Mouse (Mus musculus) liver, embryonic 16.5 days (tissue): ENCODE measurements around the gene Cars. TPM values are rescaled to one million over a fixed set of nuclear protein-coding genes. Genes with fewer than 3 reads are reported as not detected.
A peak's percentile ranks its signal among the peaks of the same experiment; 100 is the strongest.
"Not testable (repeated sequence)": the region's sequence is repeated elsewhere in the genome, so short reads cannot be mapped to it uniquely, and the experiment has no call there.

Experiments used
- ATAC-seq: fragments of 200-750 bp; cut with Nextera tagmentation; 2 replicates; pipeline ENCODE4 v1.8.0; 2017; ENCODE audit warnings: low read depth, mild to moderate bottlenecking, moderate number of reproducible peaks, moderate library complexity
- H3K27ac ChIP-seq: fragments of 300-500 bp; sonication (generic); 2 replicates; pipeline ENCODE4 v1.5.1; 2014; ENCODE audit warnings: mild to moderate bottlenecking, low read length
- H3K27me3 ChIP-seq: fragments of 300-500 bp; sonication (generic); 2 replicates; pipeline ENCODE4 v1.6.1; 2014; ENCODE audit warnings: low read depth, low read length, mixed read lengths; ENCODE audit not compliant: control insufficient read depth, insufficient read depth
- H3K36me3 ChIP-seq: fragments of 300-500 bp; sonication (generic); 2 replicates; pipeline ENCODE4 v1.6.1; 2014; ENCODE audit warnings: mild to moderate bottlenecking; ENCODE audit not compliant: control insufficient read depth, insufficient read depth
- H3K4me1 ChIP-seq: fragments of 300-500 bp; sonication (generic); 2 replicates; pipeline ENCODE4 v1.6.1; 2014; ENCODE audit warnings: low read depth, low read length, mixed read lengths; ENCODE audit not compliant: control insufficient read depth
- H3K4me2 ChIP-seq: fragments of 300-500 bp; sonication (generic); 2 replicates; pipeline ENCODE4 v1.6.1; 2014; ENCODE audit warnings: low read depth, low read length, mixed read lengths
- H3K4me3 ChIP-seq: fragments of 300-500 bp; sonication (generic); 2 replicates; pipeline ENCODE4 v1.5.1; 2014; ENCODE audit warnings: low read depth, mild to moderate bottlenecking, low read length
- H3K9ac ChIP-seq: fragments of 300-500 bp; sonication (generic); 2 replicates; pipeline ENCODE4 v1.6.1; 2014; ENCODE audit warnings: low read depth, low read length
- H3K9me3 ChIP-seq: fragments of 300-500 bp; sonication (generic); replicated peaks from 2 replicates; pipeline ENCODE4 v1.6.1; 2016; ENCODE audit warnings: low read length; ENCODE audit not compliant: control insufficient read depth
- WGBS: fragments of 180-500 bp; shearing (Covaris S2); extraction: QIAGEN DNeasy Blood & Tissue Kit; methylation state at CpG from one replicate; pipeline ENCODE4 v1.1.7; 2014; ENCODE audit not compliant: insufficient replicate concordance; 5-methylcytosine and 5-hydroxymethylcytosine counted together
- polyA plus RNA-seq: library from polyadenylated mRNA; unstranded; fragments of >200 nt; fragmentation: Nextera tagmentation; extraction: Ambion mirVana; gene quantifications from 2 replicates; pipeline ENCODE4 v1.2.1, GENCODE M21; 2015

Gene Cars
- polyA plus RNA-seq, 1 experiment from 2014 or later: 62.0 TPM

GRCm38 (mm10) chr7:143544368-143544767 is 55.5 kb downstream of the Cars start:
- H3K4me2 ChIP-seq: no peak overlapping the region
- no peak overlapping the region for H3K9ac ChIP-seq

GRCm38 (mm10) chr7:143538671-143539070 is 61.2 kb downstream of the Cars start:
- H3K27me3 ChIP-seq: no peaks in the 10 kb centered on the region
- WGBS: 19% methylated on average over 1 of the region's 1 CpGs
- no peak overlapping the region for H3K4me2 ChIP-seq
- H3K4me1 ChIP-seq: peaks cover 32% of the 10 kb centered on the region
- peaks cover 34% of the 10 kb centered on the region for H3K36me3 ChIP-seq
- no peak overlapping the region for H3K9ac ChIP-seq
- H3K9me3 ChIP-seq: no peaks in the 10 kb centered on the region
- no peak for ATAC-seq
- H3K27ac ChIP-seq: no peak overlapping the region
- no peak overlapping the region for H3K4me3 ChIP-seq

More at GRCm38 (mm10) chr7:143544368-143544767, 55.5 kb downstream of the Cars start:
- ATAC-seq: no peak
- Histone ChIP-seq H3K4me3 (no peak overlapping the region), H3K27me3 (no peaks in the 10 kb centered on the region), H3K27ac (no peak overlapping the region), H3K9me3 (no peaks in the 10 kb centered on the region), H3K36me3 (peaks cover 9% of the 10 kb centered on the region), H3K4me1 (peaks cover 38% of the 10 kb centered on the region)
- 81% methylated on average over 2 of the region's 2 CpGs for WGBS

- not testable (repeated sequence) for H3K27ac ChIP-seq, H3K9ac ChIP-seq, H3K9me3 ChIP-seq, H3K4me2 ChIP-seq, H3K4me3 ChIP-seq, H3K27me3 ChIP-seq
- peaks cover 34% of the 10 kb centered on the region for H3K36me3 ChIP-seq
- ATAC-seq: peak; percentile 47; the same call in 1 of the 2 replicates
- 49% methylated on average over 6 of the region's 6 CpGs for WGBS
- peaks cover 32% of the 10 kb centered on the region for H3K4me1 ChIP-seq
Measured at GRCm38 (mm10) chr7:143538229-143538628, 61.7 kb downstream of the Cars start.

GRCm38 (mm10) chr7:143536251-143536650 is 63.6 kb downstream of the Cars start:
- no peaks in the 10 kb centered on the region for H3K27me3 ChIP-seq
- H3K4me1 ChIP-seq: peaks cover 24% of the 10 kb centered on the region
- ATAC-seq: no peak
- 74% methylated on average over 3 of the region's 3 CpGs for WGBS
- H3K9ac ChIP-seq: no peak overlapping the region
- H3K4me3 ChIP-seq: no peak overlapping the region
- no peak overlapping the region for H3K4me2 ChIP-seq
- H3K27ac ChIP-seq: no peak overlapping the region
- no peaks in the 10 kb centered on the region for H3K9me3 ChIP-seq
- H3K36me3 ChIP-seq: peaks cover 46% of the 10 kb centered on the region

- ATAC-seq: peak; percentile 96
Measured at GRCm38 (mm10) chr7:143533284-143533683, 66.6 kb downstream of the Cars start.

GRCm38 (mm10) chr7:143532410-143532809 is 67.5 kb downstream of the Cars start:
- Histone ChIP-seq H3K4me3 (no peak overlapping the region), H3K4me1 (peaks cover 14% of the 10 kb centered on the region), H3K9me3 (no peaks in the 10 kb centered on the region), H3K27ac (no peak overlapping the region), H3K4me2 (no peak overlapping the region), H3K36me3 (peaks cover 62% of the 10 kb centered on the region), H3K9ac (no peak overlapping the region), H3K27me3 (no peaks in the 10 kb centered on the region)
- ATAC-seq: no peak
- 93% methylated on average over 1 of the region's 1 CpGs for WGBS

More at GRCm38 (mm10) chr7:143533284-143533683, 66.6 kb downstream of the Cars start:
- 26% methylated on average over 2 of the region's 2 CpGs for WGBS
- Histone ChIP-seq H3K4me2 (peak overlapping the region; percentile 21; the same call in 1 of the 2 replicates), H3K9ac (no peak overlapping the region; the same call in 1 of the 2 replicates), H3K27me3 (no peaks in the 10 kb centered on the region), H3K9me3 (no peaks in the 10 kb centered on the region), H3K27ac (peak overlapping the region; percentile 70), H3K4me3 (no peak overlapping the region), H3K4me1 (peaks cover 20% of the 10 kb centered on the region), H3K36me3 (peaks cover 61% of the 10 kb centered on the region)

- Histone ChIP-seq H3K27me3 (no peaks in the 10 kb centered on the region), H3K4me2 (no peak overlapping the region), H3K4me1 (no peaks in the 10 kb centered on the region), H3K9ac (no peak overlapping the region), H3K36me3 (peaks cover 67% of the 10 kb centered on the region), H3K9me3 (no peaks in the 10 kb centered on the region), H3K4me3 (no peak overlapping the region), H3K27ac (no peak overlapping the region)
- 67% methylated on average over 4 of the region's 4 CpGs for WGBS
- ATAC-seq: peak; percentile 51; the same call in 1 of the 2 replicates
Measured at GRCm38 (mm10) chr7:143519333-143519732, 80.6 kb downstream of the Cars start.

GRCm38 (mm10) chr7:143514416-143514768 is 85.5 kb downstream of the Cars start:
- no peak overlapping the region for H3K4me2 ChIP-seq
- no peaks in the 10 kb centered on the region for H3K4me1 ChIP-seq
- no peak overlapping the region for H3K27ac ChIP-seq
- H3K4me3 ChIP-seq: no peak overlapping the region
- H3K9me3 ChIP-seq: no peaks in the 10 kb centered on the region
- 87% methylated on average over 4 of the region's 4 CpGs for WGBS
- no peaks in the 10 kb centered on the region for H3K27me3 ChIP-seq
- H3K36me3 ChIP-seq: peaks cover 41% of the 10 kb centered on the region
- H3K9ac ChIP-seq: no peak overlapping the region
- no peak for ATAC-seq

- ATAC-seq: no peak
- Histone ChIP-seq H3K4me2 (no peak overlapping the region), H3K9ac (no peak overlapping the region), H3K9me3 (no peaks in the 10 kb centered on the region), H3K36me3 (peaks cover 37% of the 10 kb centered on the region), H3K4me1 (no peaks in the 10 kb centered on the region), H3K27me3 (no peaks in the 10 kb centered on the region), H3K27ac (no peak overlapping the region), H3K4me3 (no peak overlapping the region)
- 64% methylated on average over 10 of the region's 10 CpGs for WGBS
Measured at GRCm38 (mm10) chr7:143513763-143514415, 86.0 kb downstream of the Cars start.
